Mouse (Mus musculus): ENCODE results near the gene Arid3b. TPM values are rescaled to one million over a fixed set of nuclear protein-coding genes. Genes with fewer than 3 reads are reported as not detected.

The Arid3b gene
- polyA plus RNA-seq, 1 experiment from 2014 or later = 10.5 TPM

- no peaks in the 10 kb centered on the region for H3K36me3 ChIP-seq (replicated peaks)
- ATAC-seq (replicated peaks) = peak; percentile 73
- 31% methylated on average over 9 of the region's 9 CpGs for WGBS
- no peaks in the 10 kb centered on the region for H3K27me3 ChIP-seq (replicated peaks)
- peak overlapping the region; percentile 26; the same call in 1 of the 2 replicates for H3K4me2 ChIP-seq
- peaks cover 9% of the 10 kb centered on the region for H3K4me1 ChIP-seq
- no peak overlapping the region; the same call in 1 of the 2 replicates for H3K9ac ChIP-seq
- 0 out of 2 replicates have a peak overlapping the region, but pooled peaks have one; percentile 30 for H3K27ac ChIP-seq
- no peak overlapping the region for H3K4me3 ChIP-seq
- H3K9me3 ChIP-seq = no peaks in the 10 kb centered on the region
Measured at GRCm38 (mm10) chr9:57861951-57862471, 25.4 kb upstream of the Arid3b start.

DNA sequence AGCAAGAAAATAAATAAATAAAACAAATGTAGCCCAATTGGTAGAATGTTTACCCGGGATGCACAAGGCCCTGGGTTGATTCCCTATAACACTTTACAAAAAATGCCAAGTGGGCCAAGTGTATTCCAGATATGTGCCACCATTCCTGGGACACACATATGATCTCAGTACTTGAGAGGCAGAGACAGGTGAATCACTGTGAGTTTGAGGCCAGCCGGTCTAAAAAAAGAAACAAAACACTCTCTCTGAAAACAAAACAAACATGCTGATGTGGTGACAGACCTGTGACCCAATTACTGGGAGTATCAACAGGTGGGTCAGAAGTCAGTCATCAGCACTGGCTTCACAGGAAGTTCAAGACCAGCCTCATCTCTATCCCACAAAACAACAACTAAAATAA is 19.9 kb upstream of the Arid3b start:
- no peaks in the 10 kb centered on the region for H3K36me3 ChIP-seq (replicated peaks)
- H3K9ac ChIP-seq = no peak overlapping the region
- H3K4me3 ChIP-seq = no peak overlapping the region
- H3K4me2 ChIP-seq = no peak overlapping the region
- no peak overlapping the region for H3K27ac ChIP-seq
- ATAC-seq (replicated peaks) = no peak
- no peaks in the 10 kb centered on the region for H3K27me3 ChIP-seq (replicated peaks)
- H3K9me3 ChIP-seq = no peaks in the 10 kb centered on the region
- whole genome bisulfite sequencing = 90% methylated on average over 2 of the region's 2 CpGs
- H3K4me1 ChIP-seq = peaks cover under 1% of the 10 kb centered on the region; the same call in 1 of the 2 replicates

DNA sequence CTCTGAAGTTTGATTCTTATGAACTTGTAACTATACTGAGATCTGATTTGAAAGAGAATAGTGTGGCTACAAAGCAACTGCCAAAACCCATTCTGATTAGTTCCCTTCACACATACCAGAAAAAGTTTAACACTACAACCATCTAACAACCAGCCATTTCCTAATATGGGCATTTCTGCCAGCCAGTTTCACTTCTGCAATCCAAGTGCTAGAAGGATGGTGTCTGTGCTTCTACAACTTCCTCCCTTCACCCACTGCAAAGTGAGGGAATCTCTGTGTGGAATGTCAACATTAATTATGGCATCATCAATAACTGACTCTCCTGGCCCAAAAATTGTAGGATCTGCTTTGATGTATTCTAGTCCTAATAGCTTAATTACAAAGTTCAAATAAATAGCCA is 17.7 kb upstream of the Arid3b start:
- no peak overlapping the region for H3K4me3 ChIP-seq
- no peaks in the 10 kb centered on the region for H3K4me1 ChIP-seq
- no peaks in the 10 kb centered on the region for H3K9me3 ChIP-seq
- no peak overlapping the region for H3K4me2 ChIP-seq
- no peak for ATAC-seq (replicated peaks)
- no peaks in the 10 kb centered on the region for H3K27me3 ChIP-seq (replicated peaks)
- no peaks in the 10 kb centered on the region for H3K36me3 ChIP-seq (replicated peaks)
- H3K27ac ChIP-seq = no peak overlapping the region
- no peak overlapping the region for H3K9ac ChIP-seq

DNA sequence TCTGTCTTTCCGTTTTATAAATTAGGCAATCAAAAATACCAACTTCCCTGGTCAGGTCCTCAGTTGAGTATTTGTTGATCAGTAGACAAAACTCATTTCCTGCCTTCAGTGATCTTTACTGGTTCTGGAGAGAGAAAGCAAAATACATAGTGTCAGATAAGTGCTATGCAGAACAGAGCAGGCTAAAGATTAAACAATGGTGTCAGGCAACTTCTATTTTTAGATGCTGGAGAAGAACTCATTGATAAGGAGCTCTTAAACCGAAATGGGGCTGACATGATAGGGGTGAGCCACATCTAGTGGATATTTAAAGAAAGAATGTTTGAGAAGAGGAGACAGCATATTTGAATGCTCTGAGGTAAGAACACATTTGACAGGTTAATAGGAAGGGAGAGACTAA is 2.4 kb upstream of the Arid3b start:
- H3K27me3 ChIP-seq (replicated peaks) = no peaks in the 10 kb centered on the region
- H3K27ac ChIP-seq = no peak overlapping the region
- H3K36me3 ChIP-seq (replicated peaks) = no peaks in the 10 kb centered on the region
- no peak for ATAC-seq (replicated peaks)
- H3K4me2 ChIP-seq = no peak overlapping the region
- H3K4me3 ChIP-seq = no peak overlapping the region
- 85% methylated on average over 2 of the region's 2 CpGs for WGBS
- H3K4me1 ChIP-seq = peaks cover 23% of the 10 kb centered on the region
- H3K9me3 ChIP-seq = no peaks in the 10 kb centered on the region
- H3K9ac ChIP-seq = no peak overlapping the region

GRCm38 (mm10) chr9:57835841-57836514 is 615 bp downstream of the Arid3b start:
- no peak for ATAC-seq (replicated peaks)
- Histone ChIP-seq H3K9ac (peak overlapping the region; percentile 84), H3K4me2 (peak overlapping the region; percentile 84), H3K36me3 (replicated peaks) (no peaks in the 10 kb centered on the region), H3K27me3 (replicated peaks) (no peaks in the 10 kb centered on the region), H3K4me3 (peak overlapping the region; percentile 94), H3K4me1 (peaks cover 43% of the 10 kb centered on the region), H3K27ac (peak overlapping the region; percentile 82), H3K9me3 (no peaks in the 10 kb centered on the region)
- under 1% methylated on average over 22 of the region's 22 CpGs for WGBS

GRCm38 (mm10) chr9:57834629-57835417 is 1.8 kb downstream of the Arid3b start:
- H3K9ac ChIP-seq = no peak overlapping the region
- 27% methylated on average over 11 of the region's 11 CpGs for WGBS

DNA sequence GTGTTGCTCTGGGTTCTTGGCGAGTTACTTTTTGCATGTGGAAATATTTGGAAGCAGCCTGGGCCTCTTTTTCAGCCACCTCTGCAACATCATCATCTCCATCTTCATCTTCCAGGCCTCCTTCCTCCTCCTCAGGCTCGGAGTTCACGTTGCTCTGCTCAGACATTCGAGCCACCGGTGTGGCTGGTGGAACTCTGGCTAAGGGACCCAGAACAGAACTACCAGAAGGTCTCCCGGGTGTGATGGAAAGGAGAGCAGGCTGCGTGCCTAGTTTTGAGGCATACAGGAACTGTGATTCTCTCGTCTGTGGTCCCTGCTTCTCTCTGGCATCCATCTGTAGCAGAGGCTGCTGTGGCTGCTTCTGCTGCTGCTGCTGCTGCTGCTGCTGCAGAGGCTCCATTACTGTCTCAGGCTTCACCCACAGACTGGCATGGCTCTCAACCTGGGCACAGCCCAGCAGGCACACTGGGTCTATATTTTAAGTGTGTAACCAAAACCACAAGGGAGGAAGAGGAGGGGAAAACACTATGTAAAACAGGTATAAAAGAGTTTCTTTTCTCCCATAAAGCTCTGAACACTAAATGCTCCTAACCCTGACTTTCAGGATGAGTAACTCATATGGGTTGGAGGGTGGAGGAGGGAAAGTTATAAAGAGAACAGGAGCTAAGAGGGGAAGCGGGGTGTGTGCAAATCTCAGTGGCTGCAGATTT is 2.7 kb downstream of the Arid3b start:
- H3K27ac ChIP-seq = no peak overlapping the region
- H3K9me3 ChIP-seq = no peaks in the 10 kb centered on the region
- no peak overlapping the region for H3K4me2 ChIP-seq
- no peaks in the 10 kb centered on the region for H3K36me3 ChIP-seq (replicated peaks)
- ATAC-seq (replicated peaks) = no peak
- no peak overlapping the region for H3K9ac ChIP-seq
- H3K4me3 ChIP-seq = no peak overlapping the region
- 81% methylated on average over 9 of the region's 9 CpGs for WGBS
- no peaks in the 10 kb centered on the region for H3K27me3 ChIP-seq (replicated peaks)
- peaks cover 63% of the 10 kb centered on the region for H3K4me1 ChIP-seq

More at GRCm38 (mm10) chr9:57834629-57835417, 1.8 kb downstream of the Arid3b start:
- H3K9me3 ChIP-seq = no peaks in the 10 kb centered on the region
- H3K27ac ChIP-seq = no peak overlapping the region
- no peak for ATAC-seq (replicated peaks)
- H3K4me2 ChIP-seq = peak overlapping the region; percentile 84
- H3K27me3 ChIP-seq (replicated peaks) = no peaks in the 10 kb centered on the region
- no peaks in the 10 kb centered on the region for H3K36me3 ChIP-seq (replicated peaks)
- H3K4me3 ChIP-seq = peak overlapping the region; percentile 11; the same call in 1 of the 2 replicates
- H3K4me1 ChIP-seq = peaks cover 54% of the 10 kb centered on the region

DNA sequence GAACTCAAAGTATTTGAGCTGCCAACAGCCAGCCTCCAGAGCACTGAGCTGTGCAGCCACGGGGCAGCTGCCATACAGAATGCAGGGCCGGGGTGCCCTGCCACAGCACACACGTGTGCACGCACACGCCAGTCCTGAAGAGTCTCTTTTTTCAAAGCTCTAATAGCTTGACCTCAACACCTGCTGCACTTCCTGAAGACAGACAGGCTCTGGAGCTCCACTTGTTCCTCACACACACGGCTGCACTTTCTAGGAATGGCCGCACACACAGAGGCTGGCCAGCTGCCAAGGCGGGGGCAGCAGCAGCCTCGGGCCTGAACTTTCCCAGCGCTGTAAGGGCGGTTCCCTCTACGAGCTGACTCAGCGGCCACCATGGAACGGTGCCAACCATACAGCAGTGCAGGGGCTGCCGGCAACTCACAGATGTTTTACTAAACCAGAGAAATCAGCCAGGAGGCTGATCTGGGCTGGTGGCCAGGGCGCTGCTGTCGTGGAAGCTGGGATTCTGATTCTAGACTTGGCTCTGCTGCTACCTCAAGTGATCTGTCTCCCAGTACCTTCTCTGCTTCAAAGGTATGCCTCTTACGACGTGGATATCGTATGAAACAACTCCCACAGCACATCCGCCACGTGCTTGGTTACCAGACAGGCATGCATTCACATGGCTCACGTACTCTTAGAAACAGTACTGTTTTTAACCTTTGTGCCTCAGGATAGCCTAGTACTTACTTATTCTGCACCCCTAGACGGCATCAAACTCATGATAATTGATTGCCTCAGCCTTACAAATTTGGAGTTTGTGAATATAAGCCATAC is 5.1 kb downstream of the Arid3b start:
- Histone ChIP-seq H3K27ac (peak overlapping the region; percentile 31; the same call in 1 of the 2 replicates), H3K27me3 (replicated peaks) (no peaks in the 10 kb centered on the region), H3K4me2 (peak overlapping the region; percentile 30), H3K4me3 (no peak overlapping the region), H3K9me3 (no peaks in the 10 kb centered on the region), H3K36me3 (replicated peaks) (no peaks in the 10 kb centered on the region), H3K4me1 (peaks cover 57% of the 10 kb centered on the region), H3K9ac (no peak overlapping the region)
- peak; percentile 81 for ATAC-seq (replicated peaks)
- WGBS = 15% methylated on average over 24 of the region's 24 CpGs

- H3K9ac ChIP-seq = no peak overlapping the region
- no peak for ATAC-seq (replicated peaks)
- no peaks in the 10 kb centered on the region for H3K36me3 ChIP-seq (replicated peaks)
- H3K4me1 ChIP-seq = peaks cover 45% of the 10 kb centered on the region
- no peak overlapping the region for H3K4me2 ChIP-seq
- no peak overlapping the region for H3K4me3 ChIP-seq
- no peaks in the 10 kb centered on the region for H3K9me3 ChIP-seq
- no peak overlapping the region for H3K27ac ChIP-seq
- WGBS = 22% methylated on average over 6 of the region's 6 CpGs
- no peaks in the 10 kb centered on the region for H3K27me3 ChIP-seq (replicated peaks)
Measured at GRCm38 (mm10) chr9:57829812-57830557, 6.6 kb downstream of the Arid3b start.

DNA sequence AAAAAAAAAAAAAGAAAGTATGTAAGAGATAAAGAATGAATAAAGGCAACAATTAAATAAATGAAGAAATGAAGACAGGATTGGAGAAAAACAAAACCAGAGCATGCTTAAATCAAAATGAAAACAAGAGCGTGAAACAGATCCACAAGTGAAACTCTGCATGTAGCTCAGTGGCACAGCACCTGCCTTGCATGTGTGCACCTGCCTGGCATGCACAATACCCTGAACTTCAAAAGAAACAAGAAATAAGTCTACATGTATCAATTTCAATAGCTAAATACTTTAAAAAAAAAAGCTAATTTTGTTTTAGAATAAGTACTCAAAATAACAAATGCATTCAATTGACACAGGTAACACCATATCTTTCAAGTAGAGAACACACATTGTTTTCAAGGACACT is 13.2 kb downstream of the Arid3b start:
- H3K9me3 ChIP-seq = no peaks in the 10 kb centered on the region
- H3K4me3 ChIP-seq = no peak overlapping the region
- no peak overlapping the region for H3K4me2 ChIP-seq
- 90% methylated on average over 1 of the region's 1 CpGs for WGBS
- peaks cover 15% of the 10 kb centered on the region for H3K4me1 ChIP-seq
- no peaks in the 10 kb centered on the region for H3K36me3 ChIP-seq (replicated peaks)
- no peak overlapping the region for H3K27ac ChIP-seq
- no peak overlapping the region for H3K9ac ChIP-seq
- no peak for ATAC-seq (replicated peaks)
- H3K27me3 ChIP-seq (replicated peaks) = no peaks in the 10 kb centered on the region

- no peak overlapping the region for H3K9ac ChIP-seq
- no peaks in the 10 kb centered on the region for H3K9me3 ChIP-seq
- no peak overlapping the region for H3K4me3 ChIP-seq
- no peaks in the 10 kb centered on the region for H3K27me3 ChIP-seq (replicated peaks)
- H3K27ac ChIP-seq = no peak overlapping the region
- peaks cover 20% of the 10 kb centered on the region for H3K4me1 ChIP-seq
- no peak overlapping the region for H3K4me2 ChIP-seq
- ATAC-seq (replicated peaks) = no peak
- 64% methylated on average over 13 of the region's 13 CpGs for WGBS
- H3K36me3 ChIP-seq (replicated peaks) = no peaks in the 10 kb centered on the region
Measured at GRCm38 (mm10) chr9:57822812-57823211, 13.8 kb downstream of the Arid3b start.

All from midbrain, embryonic 15.5 days (tissue).